Mouse (Mus musculus): Measurements from ENCODE around the gene Gm4498. TPM values are rescaled to one million over a fixed set of nuclear protein-coding genes. Genes with fewer than 3 reads are reported as not detected.
"Not testable (repeated sequence)": the region's sequence is repeated elsewhere in the genome, so short reads cannot be mapped to it uniquely, and the experiment has no call there.

Gene Gm4498
- polyA plus RNA-seq (2015; fragmentation: Nextera tagmentation; extraction: Ambion mirVana), result not detected in 2 replicates

GRCm38 (mm10) chr7:20233728-20234127 lies at the start of gene Gm4498:
Gm4498 (minus strand) TSS chr7:20233828.
- not testable (repeated sequence) for H3K27ac ChIP-seq (ENCODE audit: low read length); H3K9ac ChIP-seq (ENCODE audit: low read depth, low read length); H3K4me2 ChIP-seq (ENCODE audit: low read length); H3K4me1 ChIP-seq (ENCODE audit: control insufficient read depth, insufficient read depth, low read length); H3K27me3 ChIP-seq (ENCODE audit: control insufficient read depth, insufficient read depth, low read depth, low read length); H3K9me3 ChIP-seq (replicated peaks; ENCODE audit: control insufficient read depth, low read length, poor library complexity, severe bottlenecking); H3K4me3 ChIP-seq (ENCODE audit: low read depth, low read length); ATAC-seq; H3K36me3 ChIP-seq (ENCODE audit: control insufficient read depth, insufficient read depth, low read length)
- no CpG with 5 or more reads among the region's 2 CpGs for WGBS

DNA sequence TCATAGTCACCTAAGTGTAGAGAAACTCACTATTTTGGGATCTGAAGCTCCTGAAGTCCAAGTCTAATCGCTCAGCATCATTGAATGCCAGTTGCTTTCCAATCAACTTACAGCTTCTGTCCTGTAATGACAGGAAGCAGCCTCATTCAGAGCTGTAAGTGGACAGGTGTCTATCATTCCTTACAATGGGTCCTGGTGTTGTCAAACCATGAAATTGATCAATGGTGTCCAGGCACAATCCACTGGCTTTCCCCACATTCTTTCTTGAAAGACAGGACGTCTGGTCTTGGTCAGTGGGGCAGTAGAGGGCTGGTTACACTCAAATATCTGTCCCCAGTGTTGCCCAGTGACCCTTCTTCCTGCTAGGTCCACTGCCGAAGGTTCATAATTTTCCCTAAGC lies 29.1 kb upstream of the Gm4498 start, which contains the start of gene Gm5890:
Gm5890 (minus strand) TSS at position 101 of the 400 bp plus-strand sequence.
- not testable (repeated sequence) for H3K27ac ChIP-seq (ENCODE audit: low read length); H3K9me3 ChIP-seq (replicated peaks; ENCODE audit: control insufficient read depth, low read length, poor library complexity, severe bottlenecking); H3K4me2 ChIP-seq (ENCODE audit: low read length); ATAC-seq; H3K9ac ChIP-seq (ENCODE audit: low read depth, low read length); H3K27me3 ChIP-seq (ENCODE audit: control insufficient read depth, insufficient read depth, low read depth, low read length); H3K4me3 ChIP-seq (ENCODE audit: low read depth, low read length); H3K36me3 ChIP-seq (ENCODE audit: control insufficient read depth, insufficient read depth, low read length); H3K4me1 ChIP-seq (ENCODE audit: control insufficient read depth, insufficient read depth, low read length)
- no CpG with 5 or more reads among the region's 3 CpGs for WGBS

GRCm38 (mm10) chr7:20205507-20205906 lies 28.1 kb downstream of the Gm4498 start, which contains the start of gene Gm6164:
Gm6164 (minus strand) TSS chr7:20205607.
- H3K27ac ChIP-seq (ENCODE audit: low read length); H3K27me3 ChIP-seq (ENCODE audit: control insufficient read depth, insufficient read depth, low read depth, low read length); H3K4me2 ChIP-seq (ENCODE audit: low read length); H3K9me3 ChIP-seq (replicated peaks; ENCODE audit: control insufficient read depth, low read length, poor library complexity, severe bottlenecking); H3K4me1 ChIP-seq (ENCODE audit: control insufficient read depth, insufficient read depth, low read length); H3K9ac ChIP-seq (ENCODE audit: low read depth, low read length); H3K36me3 ChIP-seq (ENCODE audit: control insufficient read depth, insufficient read depth, low read length); H3K4me3 ChIP-seq (ENCODE audit: low read depth, low read length); ATAC-seq: not testable (repeated sequence)
- no CpG with 5 or more reads among the region's 2 CpGs for WGBS

DNA sequence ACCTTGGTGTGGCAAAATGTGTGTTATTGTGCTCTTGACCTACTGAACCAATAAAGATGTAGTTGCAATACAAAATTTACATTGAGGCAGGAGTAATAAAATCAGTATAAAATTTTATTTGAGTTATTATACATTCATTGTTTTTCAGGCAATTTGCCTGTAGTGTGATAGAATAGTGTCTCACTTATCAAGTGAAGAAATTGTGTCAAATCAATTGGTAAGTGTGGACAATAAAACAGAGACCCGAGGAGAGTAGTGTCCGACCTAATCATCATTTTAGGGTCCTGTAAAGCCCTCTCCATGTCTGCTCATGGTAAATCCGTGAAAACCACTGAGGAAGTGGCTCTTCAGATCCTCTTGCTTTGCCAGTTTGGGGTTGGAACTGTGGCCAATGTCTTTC lies 40.2 kb downstream of the Gm4498 start, which contains the start of gene Vmn1r95:
Vmn1r95 (plus strand) TSS at position 301 of the 400 bp plus-strand sequence.
- not testable (repeated sequence) for H3K4me3 ChIP-seq (ENCODE audit: low read depth, low read length); H3K4me1 ChIP-seq (ENCODE audit: control insufficient read depth, insufficient read depth, low read length); H3K36me3 ChIP-seq (ENCODE audit: control insufficient read depth, insufficient read depth, low read length); ATAC-seq; H3K9ac ChIP-seq (ENCODE audit: low read depth, low read length); H3K4me2 ChIP-seq (ENCODE audit: low read length); H3K27ac ChIP-seq (ENCODE audit: low read length); H3K27me3 ChIP-seq (ENCODE audit: control insufficient read depth, insufficient read depth, low read depth, low read length); H3K9me3 ChIP-seq (replicated peaks; ENCODE audit: control insufficient read depth, low read length, poor library complexity, severe bottlenecking)
- no CpG with 5 or more reads among the region's 3 CpGs for WGBS

Other genes with a start within 250 kb of the Gm4498 start
- gene Nlrp9b, start 242.4 kb downstream of the Gm4498 start, polyA plus RNA-seq (2015; fragmentation: Nextera tagmentation; extraction: Ambion mirVana), result not detected in 2 replicates
- not detected in 2 replicates for gene Vmn1r91, start 134.1 kb downstream of the Gm4498 start, polyA plus RNA-seq (2015; fragmentation: Nextera tagmentation; extraction: Ambion mirVana)
- gene Gm16442, start 111.2 kb downstream of the Gm4498 start, polyA plus RNA-seq (2015; fragmentation: Nextera tagmentation; extraction: Ambion mirVana), result not detected in 2 replicates
- not detected in 2 replicates for gene Vmn1r93, start 94.7 kb downstream of the Gm4498 start, polyA plus RNA-seq (2015; fragmentation: Nextera tagmentation; extraction: Ambion mirVana)
- not detected in 2 replicates for gene Vmn1r94, start 65.5 kb downstream of the Gm4498 start, polyA plus RNA-seq (2015; fragmentation: Nextera tagmentation; extraction: Ambion mirVana)
- not detected in 2 replicates for gene Vmn1r95, start 40.1 kb downstream of the Gm4498 start, polyA plus RNA-seq (2015; fragmentation: Nextera tagmentation; extraction: Ambion mirVana)
- not detected in 2 replicates for gene Gm6164, start 28.2 kb downstream of the Gm4498 start, polyA plus RNA-seq (2015; fragmentation: Nextera tagmentation; extraction: Ambion mirVana)
- not detected in 2 replicates for gene Gm5890, start 29.0 kb upstream of the Gm4498 start, polyA plus RNA-seq (2015; fragmentation: Nextera tagmentation; extraction: Ambion mirVana)
- gene Gm4133, start 100.2 kb upstream of the Gm4498 start, polyA plus RNA-seq (2015; fragmentation: Nextera tagmentation; extraction: Ambion mirVana), result not detected in 2 replicates
- gene Gm5728, start 141.6 kb upstream of the Gm4498 start, polyA plus RNA-seq (2015; fragmentation: Nextera tagmentation; extraction: Ambion mirVana), result not detected in 2 replicates
- not detected in 2 replicates for gene Vmn1r100, start 184.1 kb upstream of the Gm4498 start, polyA plus RNA-seq (2015; fragmentation: Nextera tagmentation; extraction: Ambion mirVana)
- gene Vmn1r101, start 208.8 kb upstream of the Gm4498 start, polyA plus RNA-seq (2015; fragmentation: Nextera tagmentation; extraction: Ambion mirVana), result not detected in 2 replicates
- gene Gm10670, start 241.1 kb upstream of the Gm4498 start, polyA plus RNA-seq (2015; fragmentation: Nextera tagmentation; extraction: Ambion mirVana), result not detected in 2 replicates